ENCODE assay signal across 8 mouse cellular contexts in genomic region chr12:86884197-86885058, GRCm38 (mm10). TPM values are rescaled to one million over a fixed set of nuclear protein-coding genes. Genes with fewer than 3 reads are reported as not detected.
DNase-seq lines count a peak whose midpoint lies in the region; ATAC-seq and TF ChIP-seq lines count a peak whose summit lies in the region.

Irf2bpl (minus strand) TSS chr12:86884798.

- under 1% methylated on average over 65 of the region's 82 CpGs for WGBS in hindbrain, embryonic 13.5 days

- peak within 1 kb of the TSS; percentile 100 for H3K27ac ChIP-seq in hindbrain, embryonic 13.5 days

- in situ Hi-C loops in Patski (cut with MboI; ENCODE audit: low pct_unique_long_range_greater_than_20kb) = loop anchor here (25.0 kb wide), 1 partner anchor 797 kb away; the partner anchor contains the start of genes Ift43 and Tgfb3

- no peaks in the 10 kb centered on the region for H3K9me3 ChIP-seq in hindbrain, embryonic 13.5 days

- ATAC-seq in Patski = peak; percentile 46
- ATAC-seq in hindbrain, embryonic 13.5 days (ENCODE audit: low FRiP score) = peak; percentile 88

- peak within 1 kb of the TSS; percentile 94 for H3K4me2 ChIP-seq in hindbrain, embryonic 13.5 days

- H3K4me3 ChIP-seq in hindbrain, embryonic 13.5 days = peak within 1 kb of the TSS; percentile 99

- DNase-seq in Patski (ENCODE audit: low read depth, low spot score) = no peak
- peak; percentile 100 for DNase-seq in cerebellum, postnatal 10 days
- DNase-seq in frontal cortex, postnatal 25 days (ENCODE audit: low spot score in 2 of 2) = peak; percentile 97 to 99
- peak; percentile 97 to 98 for DNase-seq in layer of hippocampus, postnatal 36 days
- DNase-seq in lung, postnatal 25 days (ENCODE audit: low spot score) = peak; percentile 98
- DNase-seq in retina, postnatal 1 day = peak; percentile 99
- DNase-seq in thymus, postnatal 4 days = peak; percentile 98

- peaks cover 61% of the 10 kb centered on the region for H3K4me1 ChIP-seq in hindbrain, embryonic 13.5 days (replicated peaks)

- CTCF ChIA-PET in Patski (lab: Charles Lee) = interaction anchor here (4.2 to 5.7 kb wide), 2 partner anchors 12 to 86 kb away, joined by 13 to 57 read pairs; no protein-coding TSS in a partner anchor

- no peaks in the 10 kb centered on the region for H3K27me3 ChIP-seq in Patski
- H3K27me3 ChIP-seq in hindbrain, embryonic 13.5 days = no peaks in the 10 kb centered on the region

- no peak for TF ChIP-seq CTCF in Patski (IDR thresholded peaks at IDR 0.05)

- H3K36me3 ChIP-seq in hindbrain, embryonic 13.5 days = peaks cover 5% of the 10 kb centered on the region

- peak within 1 kb of the TSS; percentile 100 for H3K9ac ChIP-seq in hindbrain, embryonic 13.5 days

- POLR2A ChIA-PET in Patski (lab: Charles Lee) = interaction anchor here (0.7 to 2.9 kb wide), 12 partner anchors 8 to 86 kb away, joined by 3 to 25 read pairs (median 6); no protein-coding TSS in a partner anchor

RNA-seq across cellular contexts. Expression of gene Irf2bpl, which starts in this region (rescaled TPM):
- 97.1 TPM for polyA plus RNA-seq in Patski (2021)
- polyA plus RNA-seq in hindbrain, embryonic 13.5 days (2015; fragmentation: Nextera tagmentation; extraction: Ambion mirVana) = 66.4 and 70.0 TPM in 2 replicates
- total RNA-seq in layer of hippocampus, postnatal 36 days (2021) = 10 to 100 TPM; 68.3 to 69.5 TPM
